Mouse (Mus musculus) CH12.LX (cell line): ENCODE measurements around the gene Mrpl49.

ENCODE experiments used
- BHLHE40 ChIP-seq: IDR thresholded peaks from 2 replicates; pipeline ENCODE4 v1.6.1; 2011; ENCODE audit warnings: mild to moderate bottlenecking, low read depth, low read length, improper control_type of control experiment
- CHD1 ChIP-seq: IDR thresholded peaks from 2 replicates; pipeline ENCODE4 v1.6.1; 2012; ENCODE audit warnings: low read depth, low read length, improper control_type of control experiment, inconsistent platforms
- CTCF ChIP-seq, 2 experiments: IDR thresholded peaks in 1 of 2; conservative IDR thresholded peaks in 1 of 2; 2 replicates each; pipeline ENCODE4 v1.5.1; 2011 to 2012; ENCODE audit warnings: low read depth in 2 of 2, low read length in 2 of 2, improper control_type of control experiment in 1 of 2, inconsistent platforms in 1 of 2, mild to moderate bottlenecking in 1 of 2, moderate library complexity in 1 of 2
- ELF1 ChIP-seq: IDR thresholded peaks from 2 replicates; pipeline ENCODE4 v1.6.1; 2014; ENCODE audit warnings: low read depth, mild to moderate bottlenecking, inconsistent platforms, low read length, improper control_type of control experiment
- MAFK ChIP-seq: IDR thresholded peaks from 2 replicates; pipeline ENCODE4 v1.6.1; 2011; ENCODE audit warnings: low read length, improper control_type of control experiment; ENCODE audit not compliant: insufficient replicate concordance
- MAZ ChIP-seq: IDR thresholded peaks from 2 replicates; pipeline ENCODE4 v1.6.1; 2012; ENCODE audit warnings: low read depth, mild to moderate bottlenecking, inconsistent platforms, low read length, improper control_type of control experiment, moderate library complexity
- POLR2A ChIP-seq: IDR thresholded peaks from 2 replicates; pipeline ENCODE4 v1.6.1; 2011; ENCODE audit warnings: low read depth, mild to moderate bottlenecking, improper control_type of control experiment, low read length
- TCF12 ChIP-seq: IDR thresholded peaks from 2 replicates; pipeline ENCODE4 v1.6.1; 2014; ENCODE audit warnings: low read depth, mild to moderate bottlenecking, inconsistent platforms, low read length, improper control_type of control experiment

- TF ChIP-seq CTCF (conservative IDR thresholded peaks at IDR 0.05 in 1 of 2, IDR thresholded peaks at IDR 0.05 in 1 of 2; ENCODE audit: low read depth in 2 of 2, low read length in 2 of 2) (no peak), ELF1 (no peak), CHD1 (no peak), TCF12 (no peak), POLR2A (no peak), MAZ (no peak), MAFK (no peak), BHLHE40 (no peak)
Observed at GRCm38 (mm10) chr19:6042293-6042692, 15.3 kb downstream of the Mrpl49 start.
